ENCODE assay signal across 15 mouse cellular contexts in genomic region chr8:12917831-12918230, GRCm38 (mm10). TPM values are rescaled to one million over a fixed set of nuclear protein-coding genes. Genes with fewer than 3 reads are reported as not detected.
DNase-seq lines count a peak whose midpoint lies in the region; ATAC-seq and TF ChIP-seq lines count a peak whose summit lies in the region.
"Had no signal": no experiment of that assay in that cellular context is flagged by ENCODE, and none has a peak within 500 bp of the region (broad histone marks: within the 10 kb centered on the region; RNA-seq: fewer than 3 reads in every experiment).

No protein-coding gene starts in this region.

- 83% methylated on average over 4 of the region's 4 CpGs for WGBS in hindbrain, embryonic 15.5 days
- WGBS in midbrain, postnatal 0 days: 82% methylated on average over 4 of the region's 4 CpGs

- H3K9ac ChIP-seq in hindbrain, embryonic 15.5 days: no peak overlapping the region; the same call in 1 of the 2 replicates
- peak overlapping the region; percentile 77; the same call in 1 of the 2 replicates for H3K9ac ChIP-seq in midbrain, postnatal 0 days (replicated peaks; ENCODE audit: low read length, poor library complexity, severe bottlenecking)
- H3K9ac ChIP-seq: heart, embryonic 13.5 days; liver, embryonic 14.5 days had no signal

- no peak for TF ChIP-seq CTCF in layer of hippocampus, adult 2 months (conservative IDR thresholded peaks at IDR 0.05)
- TF ChIP-seq CTCF in midbrain, postnatal 0 days (IDR thresholded peaks at IDR 0.05): no peak

- no peaks in the 10 kb centered on the region for H3K36me3 ChIP-seq in hindbrain, embryonic 15.5 days
- peaks cover 2% of the 10 kb centered on the region; the same call in 1 of the 2 replicates for H3K36me3 ChIP-seq in midbrain, postnatal 0 days (ENCODE audit: insufficient read depth, low read length)
- H3K36me3 ChIP-seq: heart, embryonic 13.5 days had no signal

- ATAC-seq in hindbrain, embryonic 15.5 days (ENCODE audit: low FRiP score, low read depth): no peak
- no peak for ATAC-seq in midbrain, postnatal 0 days (ENCODE audit: low FRiP score)

- peak; percentile 40 for DNase-seq in cerebellum, adult 9-11 months
- DNase-seq in cerebellum, postnatal 4 days (ENCODE audit: low spot score in 2 of 2): no peak
- DNase-seq in layer of hippocampus, adult 2 months (ENCODE audit: low spot score in 2 of 2): no peak
- DNase-seq in layer of hippocampus, adult 18-20 months (ENCODE audit: low spot score in 2 of 2): no peak
- DNase-seq in midbrain, postnatal 0 days (ENCODE audit: low spot score): no peak
- no peak for DNase-seq in frontal cortex, postnatal 10 days (ENCODE audit: low spot score in 2 of 2)
- DNase-seq in right cerebral cortex, postnatal 4 days: no peak
- DNase-seq: cerebellum, adult 8-10 months; gastrocnemius, postnatal 25 days; layer of hippocampus, adult 9-11 months; lung, postnatal 10 days had no signal

- H3K27me3 ChIP-seq in hindbrain, embryonic 15.5 days: no peaks in the 10 kb centered on the region
- no peaks in the 10 kb centered on the region for H3K27me3 ChIP-seq in midbrain, postnatal 0 days (ENCODE audit: insufficient read depth, low read length)

- H3K4me1 ChIP-seq in hindbrain, embryonic 15.5 days (replicated peaks): peaks cover 31% of the 10 kb centered on the region
- H3K4me1 ChIP-seq in midbrain, postnatal 0 days (ENCODE audit: insufficient read depth, low read length): peaks cover 18% of the 10 kb centered on the region

- peak overlapping the region; percentile 93 for H3K27ac ChIP-seq in layer of hippocampus, adult 2 months
- no peak overlapping the region for H3K27ac ChIP-seq in hindbrain, embryonic 15.5 days (replicated peaks)
- H3K27ac ChIP-seq in midbrain, postnatal 0 days (ENCODE audit: low read depth, low read length): peak overlapping the region; percentile 85; the same call in 1 of the 2 replicates
- H3K27ac ChIP-seq: embryonic facial prominence, embryonic 10.5 days; heart, embryonic 13.5 days; liver, embryonic 14.5 days had no signal

- H3K4me3 ChIP-seq in layer of hippocampus, adult 2 months: peak overlapping the region; percentile 70
- H3K4me3 ChIP-seq in hindbrain, embryonic 15.5 days: peak overlapping the region; percentile 46
- H3K4me3 ChIP-seq in midbrain, postnatal 0 days (ENCODE audit: low read depth, low read length): peak overlapping the region; percentile 48; the same call in 1 of the 2 replicates
- H3K4me3 ChIP-seq: embryonic facial prominence, embryonic 10.5 days; heart, embryonic 13.5 days had no signal

- no peaks in the 10 kb centered on the region for H3K9me3 ChIP-seq in hindbrain, embryonic 15.5 days
- no peaks in the 10 kb centered on the region for H3K9me3 ChIP-seq in midbrain, postnatal 0 days (ENCODE audit: low read length)
- H3K9me3 ChIP-seq: embryonic facial prominence, embryonic 10.5 days; heart, embryonic 13.5 days had no signal

- peak overlapping the region; percentile 92 for H3K4me2 ChIP-seq in hindbrain, embryonic 15.5 days
- H3K4me2 ChIP-seq in midbrain, postnatal 0 days (ENCODE audit: low read depth, low read length, poor library complexity, severe bottlenecking): peak overlapping the region; percentile 85
- H3K4me2 ChIP-seq: heart, embryonic 13.5 days had no signal

RNA-seq across cellular contexts. Expression of gene Mcf2l, which starts 44.2 kb away (rescaled TPM):
- 100 to 1,000 TPM; 225 to 238 TPM for total RNA-seq in layer of hippocampus, adult 2 months (2021)
- total RNA-seq in layer of hippocampus, adult 18-20 months (2021): 100 to 1,000 TPM; 212 to 231 TPM
- polyA plus RNA-seq in hindbrain, embryonic 15.5 days (2015; fragmentation: Nextera tagmentation; extraction: Ambion mirVana): 146 and 155 TPM in 2 replicates
- total RNA-seq in midbrain, postnatal 0 days (2014; rRNA removed): 391 and 405 TPM in 2 replicates
- 130 and 136 TPM in 2 replicates for polyA plus RNA-seq in midbrain, postnatal 0 days (2015; fragmentation: Nextera tagmentation; extraction: Ambion mirVana)
